Mouse (Mus musculus) bone marrow, adult 2 months (tissue): ENCODE measurements around the gene Stk16.

ENCODE experiments used
- CTCF ChIP-seq: fragments of 200-500 bp; IDR thresholded peaks from 2 replicates; pipeline ENCODE4 v1.5.1; 2011; ENCODE audit warnings: low read length, control low read depth; ENCODE audit not compliant: control insufficient read depth, insufficient read depth
- POLR2A ChIP-seq: fragments of 200-500 bp; IDR thresholded peaks from 2 replicates; pipeline ENCODE4 v1.6.1; 2011; ENCODE audit warnings: low read depth, mild to moderate bottlenecking, control low read depth, low read length, borderline replicate concordance; ENCODE audit not compliant: control insufficient read depth

GRCm38 (mm10) chr1:75168093-75168471 lies 42.6 kb upstream of the Stk16 start:
- TF ChIP-seq CTCF (no peak), POLR2A (no peak)
